Mouse (Mus musculus) lung, embryonic 14.5 days (tissue): ENCODE data around the gene Dennd1b. TPM values are rescaled to one million over a fixed set of nuclear protein-coding genes. Genes with fewer than 3 reads are reported as not detected.

Source experiments
- ATAC-seq: fragments of 200-750 bp; cut with Nextera tagmentation; 2 replicates; pipeline ENCODE4 v1.8.0; 2017; ENCODE audit warnings: mild to moderate bottlenecking, moderate TSS enrichment, moderate library complexity; ENCODE audit not compliant: insufficient read depth
- DNase-seq: peaks from one replicate; pipeline ENCODE4 v3.0.0-alpha.2; 2015
- H3K27ac ChIP-seq: fragments of 300-500 bp; sonication (generic); 2 replicates; pipeline ENCODE4 v1.5.1; 2014; ENCODE audit warnings: low read depth, mild to moderate bottlenecking, moderate library complexity
- H3K27me3 ChIP-seq: fragments of 300-500 bp; sonication (generic); 2 replicates; pipeline ENCODE4 v1.6.1; 2014; ENCODE audit warnings: low read length, control low read depth; ENCODE audit not compliant: insufficient read depth
- H3K36me3 ChIP-seq: fragments of 300-500 bp; sonication (generic); 2 replicates; pipeline ENCODE4 v1.6.1; 2014; ENCODE audit warnings: control low read depth; ENCODE audit not compliant: insufficient read depth
- H3K4me1 ChIP-seq: fragments of 300-500 bp; sonication (generic); 2 replicates; pipeline ENCODE4 v1.6.1; 2014; ENCODE audit warnings: antibody characterized with exemption, control low read depth; ENCODE audit not compliant: insufficient read depth
- H3K4me2 ChIP-seq: fragments of 300-500 bp; sonication (generic); 2 replicates; pipeline ENCODE4 v1.6.1; 2014; ENCODE audit warnings: mild to moderate bottlenecking
- H3K4me3 ChIP-seq: fragments of 300-500 bp; sonication (generic); 2 replicates; pipeline ENCODE4 v1.5.1; 2014; ENCODE audit warnings: low read depth, low read length
- H3K9ac ChIP-seq: fragments of 300-500 bp; sonication (generic); 2 replicates; pipeline ENCODE4 v1.6.1; 2014
- H3K9me3 ChIP-seq: fragments of 300-500 bp; sonication (generic); 2 replicates; pipeline ENCODE4 v1.6.1; 2016; ENCODE audit warnings: low read depth, low read length, control low read depth
- CTCF ChIP-seq: IDR thresholded peaks from 2 replicates; pipeline ENCODE4 v1.5.1; 2016; ENCODE audit warnings: antibody characterized with exemption, low read depth
- WGBS: fragments of 180-500 bp; shearing (Covaris S2); extraction: QIAGEN DNeasy Blood & Tissue Kit; methylation state at CpG from one replicate; pipeline ENCODE4 v1.1.7; 2014; 5-methylcytosine and 5-hydroxymethylcytosine counted together
- polyA plus RNA-seq: library from polyadenylated mRNA; unstranded; fragments of >200 nt; fragmentation: Nextera tagmentation; extraction: Ambion mirVana; gene quantifications from 2 replicates; pipeline ENCODE4 v1.2.1, GENCODE M21; 2014

Gene Dennd1b
- polyA plus RNA-seq, 1 experiment from 2014 or later, result 10.8 TPM

DNA sequence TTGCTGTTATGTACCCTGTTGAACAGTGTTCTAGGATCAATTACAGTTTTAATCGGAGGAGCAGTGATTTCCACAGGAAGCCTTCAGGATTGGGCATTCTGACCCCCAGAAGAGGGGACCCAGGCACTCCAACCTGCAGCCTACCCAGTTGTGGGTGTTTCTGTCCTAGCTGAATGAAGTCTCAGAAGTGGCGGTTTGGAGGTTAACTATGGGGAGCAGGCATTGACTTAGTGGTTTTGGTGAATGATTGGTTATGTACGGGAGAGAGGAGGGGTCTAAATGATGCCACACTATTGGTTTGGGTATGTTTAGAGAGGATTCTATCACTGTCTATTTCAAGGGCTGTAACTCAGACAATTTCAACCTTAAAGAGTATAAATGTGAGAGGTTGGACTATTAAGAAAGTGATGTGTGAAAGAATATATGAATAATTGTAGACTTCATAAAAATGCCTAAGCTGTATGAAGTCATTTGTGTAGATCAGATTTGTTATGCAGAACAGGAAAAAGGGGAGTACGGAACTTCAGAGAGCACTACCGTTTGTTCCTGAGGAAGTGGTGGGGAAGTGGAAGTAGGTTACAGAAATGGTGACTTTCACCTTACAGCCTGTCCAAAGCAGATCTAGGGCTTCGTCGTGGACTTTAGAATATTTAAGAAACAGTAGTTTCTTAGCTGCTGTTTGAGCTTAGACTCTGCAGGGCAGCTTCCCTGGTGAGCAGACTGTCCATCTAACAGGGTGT is 73.7 kb downstream of the Dennd1b start:
- no peak overlapping the region for H3K4me3 ChIP-seq
- H3K27ac ChIP-seq, result no peak overlapping the region
- no peaks in the 10 kb centered on the region for H3K9me3 ChIP-seq
- DNase-seq, result no peak
- no peak for ATAC-seq
- H3K4me2 ChIP-seq, result no peak overlapping the region
- H3K27me3 ChIP-seq, result no peaks in the 10 kb centered on the region
- WGBS, result 57% methylated on average over 7 of the region's 7 CpGs
- TF ChIP-seq CTCF, result no peak
- H3K9ac ChIP-seq, result no peak overlapping the region
- H3K36me3 ChIP-seq, result no peaks in the 10 kb centered on the region
- H3K4me1 ChIP-seq, result no peaks in the 10 kb centered on the region

DNA sequence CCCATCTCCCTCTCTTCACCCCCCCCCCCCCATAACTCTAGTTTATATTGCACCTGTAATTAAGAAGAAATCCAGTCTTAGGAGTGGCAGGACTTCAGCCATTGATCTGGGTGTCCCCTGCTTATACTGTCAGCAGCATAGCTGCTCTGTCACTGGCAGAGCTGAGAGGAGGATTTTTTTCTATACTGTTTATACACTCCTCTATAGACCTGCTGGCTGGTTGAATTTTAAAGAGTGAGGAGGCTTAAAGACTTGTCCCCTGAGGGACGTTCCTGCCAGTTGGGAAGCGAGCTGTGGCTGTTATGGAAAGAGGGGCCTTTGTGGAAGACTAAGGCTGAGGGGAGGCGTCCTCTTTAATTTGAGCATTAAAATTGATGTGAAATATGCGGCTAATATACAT is 74.8 kb downstream of the Dennd1b start:
- no peak overlapping the region for H3K27ac ChIP-seq
- no peak overlapping the region for H3K9ac ChIP-seq
- no peak for DNase-seq
- H3K36me3 ChIP-seq, result no peaks in the 10 kb centered on the region
- H3K4me3 ChIP-seq, result no peak overlapping the region
- no peak for TF ChIP-seq CTCF
- WGBS, result 57% methylated on average over 4 of the region's 4 CpGs
- H3K27me3 ChIP-seq, result no peaks in the 10 kb centered on the region
- ATAC-seq, result no peak
- no peaks in the 10 kb centered on the region for H3K9me3 ChIP-seq
- no peak overlapping the region for H3K4me2 ChIP-seq
- H3K4me1 ChIP-seq, result no peaks in the 10 kb centered on the region

DNA sequence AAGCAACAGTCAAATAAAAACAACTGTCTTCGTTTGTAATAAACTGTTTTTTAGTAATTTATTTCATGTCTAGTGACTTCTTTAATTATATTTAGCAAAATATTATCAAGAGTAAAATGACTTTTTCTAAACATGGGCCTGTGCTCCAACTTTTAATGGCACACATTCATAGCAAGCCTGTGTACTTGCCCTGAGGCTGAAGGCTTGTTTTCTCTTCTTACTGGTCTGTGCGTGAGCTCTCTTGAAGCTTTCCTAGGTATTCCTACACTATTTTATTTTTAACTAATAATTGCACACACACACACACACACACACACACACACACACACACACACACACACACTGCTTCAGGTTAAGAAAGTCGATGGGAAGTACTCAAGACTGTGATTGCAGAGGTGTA is 75.4 kb downstream of the Dennd1b start:
- H3K4me1 ChIP-seq, result no peaks in the 10 kb centered on the region
- H3K9ac ChIP-seq, result no peak overlapping the region
- no peaks in the 10 kb centered on the region for H3K27me3 ChIP-seq
- no peaks in the 10 kb centered on the region for H3K36me3 ChIP-seq
- H3K9me3 ChIP-seq, result no peaks in the 10 kb centered on the region
- WGBS, result 54% methylated on average over 3 of the region's 3 CpGs
- H3K27ac ChIP-seq, result no peak overlapping the region
- no peak overlapping the region for H3K4me3 ChIP-seq
- ATAC-seq, result no peak
- TF ChIP-seq CTCF, result no peak
- DNase-seq, result no peak
- no peak overlapping the region for H3K4me2 ChIP-seq

DNA sequence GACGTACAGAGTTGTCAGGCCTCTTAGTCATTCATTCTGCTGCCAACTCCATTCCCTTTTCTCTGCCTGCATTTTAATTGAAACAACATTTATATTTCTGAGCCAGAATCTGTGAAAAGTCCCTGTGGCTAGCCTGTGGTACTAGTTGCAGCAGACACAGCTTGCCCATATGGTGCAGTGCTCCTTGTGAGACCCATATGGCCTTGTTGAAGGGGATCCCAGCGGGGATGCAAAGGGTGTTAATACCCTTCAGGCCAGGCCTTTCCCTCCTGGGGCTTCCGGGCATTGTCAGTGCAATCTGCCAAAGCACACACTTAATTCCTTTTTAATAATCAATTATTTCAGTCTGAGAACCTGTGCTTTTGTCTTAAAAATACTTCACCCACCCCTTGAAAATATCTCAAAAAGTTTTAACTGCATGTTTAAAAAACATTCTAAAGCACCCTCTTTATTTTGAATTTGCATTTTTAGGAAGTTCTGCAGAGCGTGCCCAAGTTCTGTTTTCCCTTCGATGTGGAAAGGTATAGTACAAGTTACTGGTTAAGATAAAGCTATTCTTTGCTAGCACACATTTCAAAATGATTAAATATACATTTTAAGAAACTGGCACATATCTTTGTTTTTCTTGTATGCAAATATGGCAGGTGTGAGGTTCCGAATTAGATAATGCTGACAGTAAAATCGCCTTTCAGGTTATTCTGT is 76.4 kb downstream of the Dennd1b start:
- no peaks in the 10 kb centered on the region for H3K9me3 ChIP-seq
- no peaks in the 10 kb centered on the region for H3K36me3 ChIP-seq
- no peaks in the 10 kb centered on the region for H3K4me1 ChIP-seq
- H3K27ac ChIP-seq, result no peak overlapping the region
- H3K4me3 ChIP-seq, result no peak overlapping the region
- H3K9ac ChIP-seq, result no peak overlapping the region
- TF ChIP-seq CTCF, result no peak
- DNase-seq (no peak), ATAC-seq (no peak)
- H3K4me2 ChIP-seq, result no peak overlapping the region
- 61% methylated on average over 7 of the region's 7 CpGs for WGBS
- no peaks in the 10 kb centered on the region for H3K27me3 ChIP-seq

DNA sequence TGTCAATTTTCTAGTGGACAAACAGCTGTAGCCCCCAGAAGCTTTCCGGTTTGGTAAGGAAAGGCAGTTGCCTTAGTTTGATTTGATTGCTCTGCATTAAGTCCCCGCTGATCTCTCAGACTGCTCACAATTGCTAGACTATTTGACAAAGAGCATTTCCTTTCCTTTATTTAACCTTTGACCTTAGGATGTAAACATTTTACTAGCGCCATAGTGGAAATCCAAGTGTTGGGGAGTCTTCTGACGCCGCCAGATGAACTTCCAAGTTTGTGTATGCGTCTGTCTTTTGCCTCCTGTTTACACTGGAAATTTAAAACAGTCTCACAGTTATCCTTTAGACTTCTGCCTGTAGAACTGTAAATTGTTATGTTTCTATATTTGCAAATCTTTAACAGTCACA is 85.8 kb downstream of the Dennd1b start:
- DNase-seq (peak; percentile 73), ATAC-seq (peak; percentile 53; the same call in 1 of the 2 replicates)
- H3K27me3 ChIP-seq, result no peaks in the 10 kb centered on the region
- H3K4me3 ChIP-seq, result no peak overlapping the region
- H3K4me1 ChIP-seq, result no peaks in the 10 kb centered on the region; the same call in 1 of the 2 replicates
- no peak for TF ChIP-seq CTCF
- no peaks in the 10 kb centered on the region for H3K9me3 ChIP-seq
- 23% methylated on average over 6 of the region's 6 CpGs for WGBS
- H3K27ac ChIP-seq, result no peak overlapping the region
- no peaks in the 10 kb centered on the region for H3K36me3 ChIP-seq
- H3K9ac ChIP-seq, result no peak overlapping the region
- no peak overlapping the region for H3K4me2 ChIP-seq

DNA sequence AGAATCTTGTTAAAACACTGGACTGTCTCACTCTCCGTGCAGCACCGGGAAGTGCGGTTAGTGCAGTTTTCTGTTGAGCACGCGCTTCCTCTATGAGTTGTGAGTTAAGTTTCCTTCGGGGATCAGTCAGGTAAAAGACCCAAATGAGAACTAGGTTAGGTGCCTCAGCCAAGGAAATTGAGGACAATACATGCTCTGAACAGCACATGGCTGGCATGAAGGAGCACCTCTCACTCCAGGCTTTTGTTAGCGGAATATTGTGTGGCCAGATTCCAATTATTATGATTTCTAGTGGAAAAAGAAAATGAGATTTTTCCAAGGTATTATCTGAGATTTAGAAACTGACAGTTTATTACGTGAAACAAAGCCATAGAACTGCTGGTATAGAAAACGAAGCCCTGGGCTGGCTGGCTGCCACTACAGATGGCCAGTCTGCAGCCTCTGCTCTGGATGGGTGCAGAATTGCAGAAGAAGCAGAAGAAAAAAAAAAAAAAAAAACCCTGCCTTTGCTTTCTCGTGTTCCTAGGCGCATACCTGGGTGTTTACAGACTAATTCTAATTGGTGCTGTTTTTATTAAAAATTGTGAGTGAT is 86.7 kb downstream of the Dennd1b start:
- DNase-seq (peak; percentile 61), ATAC-seq (0 out of 2 replicates have a peak, but pooled peaks have one; percentile 39)
- Histone ChIP-seq H3K9ac (no peak overlapping the region), H3K27ac (no peak overlapping the region), H3K27me3 (no peaks in the 10 kb centered on the region), H3K4me1 (no peaks in the 10 kb centered on the region; the same call in 1 of the 2 replicates), H3K4me3 (no peak overlapping the region), H3K9me3 (no peaks in the 10 kb centered on the region), H3K36me3 (no peaks in the 10 kb centered on the region), H3K4me2 (no peak overlapping the region)
- 60% methylated on average over 11 of the region's 11 CpGs for WGBS
- no peak for TF ChIP-seq CTCF

DNA sequence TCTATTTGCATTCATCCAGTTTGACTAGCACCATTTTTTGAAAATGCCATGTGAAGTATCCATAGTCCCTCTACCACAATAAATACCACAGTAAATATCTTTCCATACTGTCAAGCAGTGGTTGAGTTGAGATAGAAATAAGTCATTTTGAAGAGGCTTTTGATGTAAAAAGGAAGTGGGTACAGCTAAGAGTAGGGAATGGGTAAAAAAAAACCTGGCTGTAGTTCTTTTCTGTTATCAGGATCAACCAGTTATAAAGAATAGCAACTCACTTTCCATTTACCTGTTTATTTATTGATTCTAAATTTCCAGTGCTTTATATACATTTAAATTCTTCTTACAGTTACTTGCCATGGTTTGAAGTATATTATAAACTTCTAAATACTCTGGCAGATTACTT is 89.8 kb downstream of the Dennd1b start:
- no peaks in the 10 kb centered on the region; the same call in 1 of the 2 replicates for H3K4me1 ChIP-seq
- no peak overlapping the region for H3K27ac ChIP-seq
- no peaks in the 10 kb centered on the region for H3K9me3 ChIP-seq
- no peaks in the 10 kb centered on the region for H3K27me3 ChIP-seq
- TF ChIP-seq CTCF, result no peak
- H3K4me3 ChIP-seq, result no peak overlapping the region
- no peak overlapping the region for H3K4me2 ChIP-seq
- H3K36me3 ChIP-seq, result no peaks in the 10 kb centered on the region
- DNase-seq, result no peak
- no peak for ATAC-seq
- no peak overlapping the region for H3K9ac ChIP-seq
